Mouse (Mus musculus): ENCODE measurements around the gene Mta1.

Gene Mta1

GRCm38 (mm10) chr12:113097749-113098281, at the start of gene Mta1:
Gene Mta1 (plus strand): TSS chr12:113098278.
- peak in 1 of 2 experiments; percentile 43 for DNase-seq (ENCODE audit: low spot score in 2 of 2)

- no peak for DNase-seq (ENCODE audit: low spot score in 2 of 2)
These were observed 48.2 kb upstream of the Mta1 start for GRCm38 (mm10) chr12:113049836-113050235.

GRCm38 (mm10) chr12:113050671-113051070, 47.4 kb upstream of the Mta1 start:
- no peak for DNase-seq (ENCODE audit: low spot score in 2 of 2)

GRCm38 (mm10) chr12:113051628-113052403, 46.3 kb upstream of the Mta1 start:
- DNase-seq (ENCODE audit: low spot score in 2 of 2) = no peak

GRCm38 (mm10) chr12:113056089-113056488, 42.0 kb upstream of the Mta1 start:
- no peak for DNase-seq (ENCODE audit: low spot score in 2 of 2)

GRCm38 (mm10) chr12:113060178-113060577, 37.9 kb upstream of the Mta1 start:
- no peak for DNase-seq (ENCODE audit: low spot score in 2 of 2)

- no peak for DNase-seq (ENCODE audit: low spot score in 2 of 2)
These were observed 36.5 kb upstream of the Mta1 start for GRCm38 (mm10) chr12:113061606-113062005.

DNA sequence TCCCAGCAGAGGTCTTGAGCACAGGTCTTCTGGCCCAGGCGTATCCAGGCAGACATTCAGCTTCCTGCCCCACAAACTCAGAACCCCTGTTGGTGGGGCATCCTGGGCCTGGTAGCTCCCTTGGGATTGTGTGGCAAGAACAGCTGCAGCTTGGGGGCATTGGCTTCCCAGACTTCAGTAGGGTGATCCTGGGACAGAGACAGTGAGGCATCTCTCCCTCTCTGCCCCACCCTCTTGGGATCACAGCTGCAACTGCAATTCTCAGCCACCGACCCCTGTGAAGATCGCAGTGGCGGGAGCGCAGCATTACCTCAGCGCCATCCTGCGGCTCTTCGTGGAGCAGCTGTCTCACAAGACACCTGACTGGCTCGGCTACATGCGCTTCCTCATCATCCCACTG, 35.9 kb upstream of the Mta1 start:
- no peak for DNase-seq (ENCODE audit: low spot score in 2 of 2)

- DNase-seq (ENCODE audit: low spot score in 2 of 2) = no peak
These were observed 34.4 kb upstream of the Mta1 start for GRCm38 (mm10) chr12:113063700-113064099.

- no peak for DNase-seq (ENCODE audit: low spot score in 2 of 2)
These were observed 30.1 kb upstream of the Mta1 start for GRCm38 (mm10) chr12:113068002-113068401.

DNA sequence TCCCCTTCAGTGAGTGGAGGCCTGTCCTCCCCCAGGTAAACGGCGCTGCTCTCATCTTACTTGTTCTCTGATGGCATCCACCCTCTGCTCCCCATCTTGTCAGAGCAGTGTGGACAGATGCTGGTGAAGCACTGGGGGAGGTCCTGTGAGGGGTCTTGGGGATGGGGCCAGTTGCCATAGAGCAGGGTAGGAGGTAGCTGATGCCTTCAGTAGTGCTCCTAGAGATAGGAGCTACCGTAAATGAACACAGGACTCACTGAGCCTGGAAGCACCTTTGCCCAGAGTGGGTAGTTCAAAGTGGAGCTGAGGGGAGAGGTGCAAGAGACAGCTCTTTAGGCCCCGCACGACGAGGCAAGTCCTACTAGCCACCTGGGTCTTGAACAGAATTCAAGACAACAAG, 28.7 kb upstream of the Mta1 start:
- DNase-seq (ENCODE audit: low spot score in 2 of 2) = no peak

GRCm38 (mm10) chr12:113071321-113071720, 26.8 kb upstream of the Mta1 start:
- DNase-seq (ENCODE audit: low spot score in 2 of 2) = no peak

GRCm38 (mm10) chr12:113071827-113072226, 26.3 kb upstream of the Mta1 start:
- DNase-seq (ENCODE audit: low spot score in 2 of 2) = no peak

- peak in 1 of 2 experiments; percentile 26 for DNase-seq (ENCODE audit: low spot score in 2 of 2)
These were observed 24.4 kb upstream of the Mta1 start for GRCm38 (mm10) chr12:113073420-113074328.

DNA sequence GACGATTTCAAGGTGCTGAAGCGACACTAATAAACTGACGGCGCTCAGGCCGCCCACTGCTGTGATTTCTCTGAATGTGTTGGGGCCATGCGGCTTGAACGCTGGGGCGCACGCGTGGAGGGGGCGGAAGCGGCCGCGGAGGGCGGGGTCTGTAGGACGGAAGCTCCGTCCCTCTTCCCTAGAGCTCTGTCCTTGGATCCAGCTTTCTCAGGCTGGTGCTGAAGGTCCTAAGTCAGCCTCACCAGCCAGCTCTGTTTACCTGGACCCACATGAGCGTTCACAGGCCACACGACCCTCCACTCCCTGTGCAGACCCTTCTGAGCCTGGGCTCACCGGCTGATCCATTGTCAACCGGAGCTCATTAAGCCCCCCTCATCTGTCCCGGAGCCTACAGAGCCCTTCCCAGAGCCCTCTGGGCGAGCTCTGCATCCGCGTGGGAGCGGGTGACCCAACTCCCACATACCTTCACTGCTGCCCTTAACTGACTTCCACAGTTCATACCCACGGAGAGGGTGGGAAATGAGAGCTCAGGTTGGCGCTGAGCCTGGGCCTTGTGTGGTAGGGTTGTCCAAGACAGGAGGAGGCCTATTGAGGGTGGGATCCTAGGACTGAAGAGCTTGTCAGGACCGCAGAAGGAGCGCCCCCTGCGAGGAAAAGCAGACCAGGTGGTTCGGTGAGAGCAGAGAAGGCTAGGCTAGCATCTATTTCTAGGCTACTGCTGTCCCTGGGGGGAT, 23.6 kb upstream of the Mta1 start, which contains the start of gene Tex22:
Gene Tex22, plus strand, starts transcription at position 174 of the 734 bp plus-strand sequence.
- peak; percentile 88 to 90 for DNase-seq (ENCODE audit: low spot score in 2 of 2)

GRCm38 (mm10) chr12:113075063-113075454, 23.0 kb upstream of the Mta1 start:
- peak; percentile 84 to 86 for DNase-seq (ENCODE audit: low spot score in 2 of 2)

DNA sequence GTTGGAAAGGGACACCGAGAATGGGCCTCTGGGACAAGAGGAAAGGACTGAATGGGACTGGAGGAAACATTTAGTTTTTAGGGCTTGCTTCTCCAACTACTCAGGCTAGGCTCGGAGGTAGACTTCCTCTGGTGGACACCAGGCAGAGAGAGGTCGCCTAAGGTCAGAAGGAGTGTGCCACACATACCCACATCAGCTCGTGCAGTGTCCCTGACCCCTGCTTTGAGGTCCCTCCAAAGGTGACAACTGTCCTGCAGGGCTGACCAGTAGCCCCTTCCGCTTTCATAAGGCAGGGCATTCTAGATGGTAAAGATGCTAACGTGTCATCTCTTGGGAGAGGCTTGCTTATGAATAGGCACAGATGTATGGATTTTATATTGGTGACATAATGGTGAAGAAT, 22.6 kb upstream of the Mta1 start:
- no peak for DNase-seq (ENCODE audit: low spot score in 2 of 2)

- DNase-seq (ENCODE audit: low spot score in 2 of 2) = no peak
These were observed 10.8 kb upstream of the Mta1 start for GRCm38 (mm10) chr12:113087276-113087675.

- DNase-seq (ENCODE audit: low spot score in 2 of 2) = no peak
These were observed 10.1 kb upstream of the Mta1 start for GRCm38 (mm10) chr12:113088026-113088425.

GRCm38 (mm10) chr12:113089107-113089506, 9.0 kb upstream of the Mta1 start:
- no peak for DNase-seq (ENCODE audit: low spot score in 2 of 2)

DNA sequence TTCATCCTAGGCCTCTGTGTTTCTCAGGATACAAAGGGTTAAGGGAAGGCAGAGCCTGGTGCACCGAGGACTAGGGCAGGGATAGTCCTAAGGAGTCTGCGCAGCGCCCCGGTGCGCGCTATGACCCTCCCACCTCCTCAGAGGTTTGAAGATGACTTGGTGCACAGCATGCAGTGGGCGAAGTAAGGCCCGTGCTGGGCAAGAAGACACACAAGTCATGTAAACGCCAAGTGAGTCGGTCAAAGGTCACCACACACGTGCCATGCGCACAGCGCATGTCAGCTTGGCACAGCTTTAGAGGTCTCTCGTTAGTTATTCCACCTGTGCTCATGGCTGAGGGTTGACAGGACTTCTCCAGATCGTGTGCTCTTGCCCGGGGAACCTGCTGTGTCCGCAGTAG, 8.0 kb upstream of the Mta1 start:
- no peak for DNase-seq (ENCODE audit: low spot score in 2 of 2)

DNA sequence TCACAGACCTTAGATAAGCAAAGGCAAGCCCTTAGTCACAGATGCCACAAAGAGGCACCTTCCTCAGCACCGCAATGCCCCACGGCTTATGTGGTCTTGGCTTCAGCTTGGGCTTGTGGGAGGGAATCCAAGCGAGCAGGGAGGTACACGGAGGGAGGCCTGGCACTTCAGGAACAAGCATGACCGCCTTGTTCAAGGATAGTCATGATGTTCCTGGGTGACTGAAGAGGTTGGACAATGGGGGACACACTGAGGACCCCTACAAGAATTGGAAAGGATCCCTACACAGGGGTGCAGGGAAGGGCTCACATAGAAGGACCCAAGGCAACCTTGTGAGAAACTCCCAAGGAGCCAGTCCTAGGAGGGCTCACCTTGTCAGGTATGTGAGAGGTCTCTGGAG, 1.0 kb upstream of the Mta1 start:
- no peak for DNase-seq (ENCODE audit: low spot score in 2 of 2)
